Mouse (Mus musculus): ENCODE data around the gene Aldh3b3. TPM values are rescaled to one million over a fixed set of nuclear protein-coding genes. Genes with fewer than 3 reads are reported as not detected.

Gene Aldh3b3
- 0.09 TPM in 1 of 2 replicates, not detected in the other for polyA plus RNA-seq (2014; fragmentation: Nextera tagmentation; extraction: Ambion mirVana)

GRCm38 (mm10) chr19:3958470-3958869 lies at the start of gene Aldh3b3:
Gene Aldh3b3 (plus strand): TSS chr19:3958645.
- no peak within 1 kb of the TSS for H3K27ac ChIP-seq (ENCODE audit: low read length)
- WGBS = 65% methylated on average over 4 of the region's 4 CpGs
- no peaks in the 10 kb centered on the region for H3K9me3 ChIP-seq (ENCODE audit: control insufficient read depth, low read depth, low read length)
- H3K4me1 ChIP-seq (ENCODE audit: control insufficient read depth, insufficient read depth, low read length) = no peaks in the 10 kb centered on the region
- no peak for ATAC-seq (ENCODE audit: insufficient number of reproducible peaks, insufficient read depth, low FRiP score, low read depth)
- H3K4me3 ChIP-seq (ENCODE audit: low read depth, low read length) = no peak within 1 kb of the TSS
- no peaks in the 10 kb centered on the region for H3K36me3 ChIP-seq (ENCODE audit: control insufficient read depth, insufficient read depth, low read length)
- H3K9ac ChIP-seq (replicated peaks; ENCODE audit: low read depth, low read length) = no peak within 1 kb of the TSS
- no peak within 1 kb of the TSS for H3K4me2 ChIP-seq (replicated peaks; ENCODE audit: low read depth, low read length)
- H3K27me3 ChIP-seq (ENCODE audit: control insufficient read depth, insufficient read depth, low read length) = no peaks in the 10 kb centered on the region

- ATAC-seq (ENCODE audit: insufficient number of reproducible peaks, insufficient read depth, low FRiP score, low read depth) = no peak
- Histone ChIP-seq H3K27ac (ENCODE audit: low read length) (no peak overlapping the region), H3K4me3 (ENCODE audit: low read depth, low read length) (no peak overlapping the region), H3K36me3 (ENCODE audit: control insufficient read depth, insufficient read depth, low read length) (peaks cover 19% of the 10 kb centered on the region), H3K4me2 (replicated peaks; ENCODE audit: low read depth, low read length) (no peak overlapping the region), H3K27me3 (ENCODE audit: control insufficient read depth, insufficient read depth, low read length) (no peaks in the 10 kb centered on the region), H3K9ac (replicated peaks; ENCODE audit: low read depth, low read length) (no peak overlapping the region), H3K9me3 (ENCODE audit: control insufficient read depth, low read depth, low read length) (no peaks in the 10 kb centered on the region), H3K4me1 (ENCODE audit: control insufficient read depth, insufficient read depth, low read length) (peaks cover 30% of the 10 kb centered on the region)
- 81% methylated on average over 5 of the region's 5 CpGs for WGBS
Observed at GRCm38 (mm10) chr19:3910206-3910605, 48.2 kb upstream of the Aldh3b3 start.

GRCm38 (mm10) chr19:3912337-3913204 lies 45.9 kb upstream of the Aldh3b3 start, which contains the start of gene Ndufs8:
Gene Ndufs8 (minus strand): TSS chr19:3912774.
- H3K27ac ChIP-seq (ENCODE audit: low read length) = peak within 1 kb of the TSS; percentile 76
- no peaks in the 10 kb centered on the region for H3K9me3 ChIP-seq (ENCODE audit: control insufficient read depth, low read depth, low read length)
- peak within 1 kb of the TSS; percentile 84 for H3K4me2 ChIP-seq (replicated peaks; ENCODE audit: low read depth, low read length)
- ATAC-seq (ENCODE audit: insufficient number of reproducible peaks, insufficient read depth, low FRiP score, low read depth) = peak; percentile 98
- WGBS = under 1% methylated on average over 43 of the region's 43 CpGs
- no peaks in the 10 kb centered on the region for H3K27me3 ChIP-seq (ENCODE audit: control insufficient read depth, insufficient read depth, low read length)
- peak within 1 kb of the TSS; percentile 66 for H3K4me3 ChIP-seq (ENCODE audit: low read depth, low read length)
- peaks cover 19% of the 10 kb centered on the region for H3K36me3 ChIP-seq (ENCODE audit: control insufficient read depth, insufficient read depth, low read length)
- H3K4me1 ChIP-seq (ENCODE audit: control insufficient read depth, insufficient read depth, low read length) = peaks cover 15% of the 10 kb centered on the region
- H3K9ac ChIP-seq (replicated peaks; ENCODE audit: low read depth, low read length) = peak within 1 kb of the TSS; percentile 65

- no peak for ATAC-seq (ENCODE audit: insufficient number of reproducible peaks, insufficient read depth, low FRiP score, low read depth)
- WGBS = 83% methylated on average over 8 of the region's 8 CpGs
- peak overlapping the region; percentile 76; the same call in 1 of the 2 replicates for H3K27ac ChIP-seq (ENCODE audit: low read length)
- H3K36me3 ChIP-seq (ENCODE audit: control insufficient read depth, insufficient read depth, low read length) = peaks cover 11% of the 10 kb centered on the region
- H3K9ac ChIP-seq (replicated peaks; ENCODE audit: low read depth, low read length) = peak overlapping the region; percentile 61
- no peaks in the 10 kb centered on the region for H3K27me3 ChIP-seq (ENCODE audit: control insufficient read depth, insufficient read depth, low read length)
- H3K4me2 ChIP-seq (replicated peaks; ENCODE audit: low read depth, low read length) = peak overlapping the region; percentile 84
- H3K4me3 ChIP-seq (ENCODE audit: low read depth, low read length) = peak overlapping the region; percentile 66
- H3K9me3 ChIP-seq (ENCODE audit: control insufficient read depth, low read depth, low read length) = no peaks in the 10 kb centered on the region
- H3K4me1 ChIP-seq (ENCODE audit: control insufficient read depth, insufficient read depth, low read length) = peaks cover 11% of the 10 kb centered on the region; the same call in 1 of the 2 replicates
Observed at GRCm38 (mm10) chr19:3913692-3914091, 44.8 kb upstream of the Aldh3b3 start.

- no peaks in the 10 kb centered on the region for H3K27me3 ChIP-seq (ENCODE audit: control insufficient read depth, insufficient read depth, low read length)
- 0 out of 2 replicates have a peak, but pooled peaks cover 5% of the 10 kb centered on the region for H3K36me3 ChIP-seq (ENCODE audit: control insufficient read depth, insufficient read depth, low read length)
- no peak overlapping the region for H3K4me2 ChIP-seq (replicated peaks; ENCODE audit: low read depth, low read length)
- 91% methylated on average over 5 of the region's 5 CpGs for WGBS
- H3K4me1 ChIP-seq (ENCODE audit: control insufficient read depth, insufficient read depth, low read length) = peaks cover 11% of the 10 kb centered on the region; the same call in 1 of the 2 replicates
- H3K9ac ChIP-seq (replicated peaks; ENCODE audit: low read depth, low read length) = no peak overlapping the region
- no peaks in the 10 kb centered on the region for H3K9me3 ChIP-seq (ENCODE audit: control insufficient read depth, low read depth, low read length)
- H3K4me3 ChIP-seq (ENCODE audit: low read depth, low read length) = no peak overlapping the region
- H3K27ac ChIP-seq (ENCODE audit: low read length) = no peak overlapping the region
- ATAC-seq (ENCODE audit: insufficient number of reproducible peaks, insufficient read depth, low FRiP score, low read depth) = no peak
Observed at GRCm38 (mm10) chr19:3914535-3914934, 43.9 kb upstream of the Aldh3b3 start.

- Histone ChIP-seq H3K4me3 (ENCODE audit: low read depth, low read length) (no peak overlapping the region), H3K27me3 (ENCODE audit: control insufficient read depth, insufficient read depth, low read length) (no peaks in the 10 kb centered on the region), H3K36me3 (ENCODE audit: control insufficient read depth, insufficient read depth, low read length) (no peaks in the 10 kb centered on the region), H3K27ac (ENCODE audit: low read length) (no peak overlapping the region), H3K4me1 (ENCODE audit: control insufficient read depth, insufficient read depth, low read length) (peaks cover 11% of the 10 kb centered on the region; the same call in 1 of the 2 replicates), H3K9ac (replicated peaks; ENCODE audit: low read depth, low read length) (no peak overlapping the region), H3K9me3 (ENCODE audit: control insufficient read depth, low read depth, low read length) (no peaks in the 10 kb centered on the region), H3K4me2 (replicated peaks; ENCODE audit: low read depth, low read length) (no peak overlapping the region)
- 73% methylated on average over 11 of the region's 11 CpGs for WGBS
- ATAC-seq (ENCODE audit: insufficient number of reproducible peaks, insufficient read depth, low FRiP score, low read depth) = no peak
Observed at GRCm38 (mm10) chr19:3916727-3917126, 41.7 kb upstream of the Aldh3b3 start.

GRCm38 (mm10) chr19:3919928-3920327 lies 38.5 kb upstream of the Aldh3b3 start:
- Histone ChIP-seq H3K9ac (replicated peaks; ENCODE audit: low read depth, low read length) (no peak overlapping the region), H3K36me3 (ENCODE audit: control insufficient read depth, insufficient read depth, low read length) (no peaks in the 10 kb centered on the region), H3K27me3 (ENCODE audit: control insufficient read depth, insufficient read depth, low read length) (no peaks in the 10 kb centered on the region), H3K9me3 (ENCODE audit: control insufficient read depth, low read depth, low read length) (no peaks in the 10 kb centered on the region), H3K4me3 (ENCODE audit: low read depth, low read length) (no peak overlapping the region), H3K27ac (ENCODE audit: low read length) (no peak overlapping the region), H3K4me2 (replicated peaks; ENCODE audit: low read depth, low read length) (no peak overlapping the region), H3K4me1 (ENCODE audit: control insufficient read depth, insufficient read depth, low read length) (no peaks in the 10 kb centered on the region)
- no peak for ATAC-seq (ENCODE audit: insufficient number of reproducible peaks, insufficient read depth, low FRiP score, low read depth)

- Histone ChIP-seq H3K4me1 (ENCODE audit: control insufficient read depth, insufficient read depth, low read length) (no peaks in the 10 kb centered on the region), H3K27ac (ENCODE audit: low read length) (no peak overlapping the region), H3K27me3 (ENCODE audit: control insufficient read depth, insufficient read depth, low read length) (no peaks in the 10 kb centered on the region), H3K9ac (replicated peaks; ENCODE audit: low read depth, low read length) (no peak overlapping the region), H3K36me3 (ENCODE audit: control insufficient read depth, insufficient read depth, low read length) (no peaks in the 10 kb centered on the region), H3K4me3 (ENCODE audit: low read depth, low read length) (no peak overlapping the region), H3K9me3 (ENCODE audit: control insufficient read depth, low read depth, low read length) (no peaks in the 10 kb centered on the region), H3K4me2 (replicated peaks; ENCODE audit: low read depth, low read length) (no peak overlapping the region)
- ATAC-seq (ENCODE audit: insufficient number of reproducible peaks, insufficient read depth, low FRiP score, low read depth) = no peak
- WGBS = 53% methylated on average over 10 of the region's 10 CpGs
Observed at GRCm38 (mm10) chr19:3922661-3923371, 35.6 kb upstream of the Aldh3b3 start.
